Mouse (Mus musculus): Measurements from ENCODE around the gene Spag5.

DNA sequence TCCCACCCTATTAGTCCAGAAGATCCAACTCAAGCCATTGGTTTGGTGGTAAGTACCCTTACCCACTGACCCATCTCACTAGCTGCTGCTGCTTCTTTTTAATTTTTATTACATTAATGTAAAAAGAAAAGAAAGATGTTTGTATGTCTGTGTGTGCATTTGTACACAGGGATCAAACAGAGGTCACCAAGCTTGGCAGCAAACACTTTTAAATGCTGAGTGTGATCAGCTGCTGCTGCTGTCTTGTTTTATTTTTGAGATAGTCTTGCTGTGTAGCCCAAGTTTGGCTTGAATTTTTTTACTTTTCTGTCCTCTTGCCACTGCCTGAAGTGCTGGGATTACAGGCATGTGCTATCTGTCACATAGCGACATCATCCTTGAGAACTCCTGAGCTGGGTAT is 25.7 kb upstream of the Spag5 start:
- TF ChIP-seq CTCF (IDR thresholded peaks at IDR 0.05; ENCODE audit: low read depth, low read length) (no peak), POLR2A (IDR thresholded peaks at IDR 0.05; ENCODE audit: insufficient read depth, low read length) (no peak), EP300 (IDR thresholded peaks at IDR 0.05; ENCODE audit: insufficient read depth, low read depth, low read length) (no peak)

Measured in ES-Bruce4 (cell line).